Mouse (Mus musculus) liver, embryonic 16.5 days (tissue): ENCODE results near the gene Dgka. TPM values are rescaled to one million over a fixed set of nuclear protein-coding genes. Genes with fewer than 3 reads are reported as not detected.
"Not testable (repeated sequence)": the region's sequence is repeated elsewhere in the genome, so short reads cannot be mapped to it uniquely, and the experiment has no call there.

Source experiments
- ATAC-seq: fragments of 200-750 bp; cut with Nextera tagmentation; 2 replicates; pipeline ENCODE4 v1.8.0; 2017; ENCODE audit warnings: low read depth, mild to moderate bottlenecking, moderate number of reproducible peaks, moderate library complexity
- H3K27ac ChIP-seq: fragments of 300-500 bp; sonication (generic); 2 replicates; pipeline ENCODE4 v1.5.1; 2014; ENCODE audit warnings: mild to moderate bottlenecking, low read length
- H3K27me3 ChIP-seq: fragments of 300-500 bp; sonication (generic); 2 replicates; pipeline ENCODE4 v1.6.1; 2014; ENCODE audit warnings: low read depth, low read length, mixed read lengths; ENCODE audit not compliant: control insufficient read depth, insufficient read depth
- H3K36me3 ChIP-seq: fragments of 300-500 bp; sonication (generic); 2 replicates; pipeline ENCODE4 v1.6.1; 2014; ENCODE audit warnings: mild to moderate bottlenecking; ENCODE audit not compliant: control insufficient read depth, insufficient read depth
- H3K4me1 ChIP-seq: fragments of 300-500 bp; sonication (generic); 2 replicates; pipeline ENCODE4 v1.6.1; 2014; ENCODE audit warnings: low read depth, low read length, mixed read lengths; ENCODE audit not compliant: control insufficient read depth
- H3K4me2 ChIP-seq: fragments of 300-500 bp; sonication (generic); 2 replicates; pipeline ENCODE4 v1.6.1; 2014; ENCODE audit warnings: low read depth, low read length, mixed read lengths
- H3K4me3 ChIP-seq: fragments of 300-500 bp; sonication (generic); 2 replicates; pipeline ENCODE4 v1.5.1; 2014; ENCODE audit warnings: low read depth, mild to moderate bottlenecking, low read length
- H3K9ac ChIP-seq: fragments of 300-500 bp; sonication (generic); 2 replicates; pipeline ENCODE4 v1.6.1; 2014; ENCODE audit warnings: low read depth, low read length
- H3K9me3 ChIP-seq: fragments of 300-500 bp; sonication (generic); replicated peaks from 2 replicates; pipeline ENCODE4 v1.6.1; 2016; ENCODE audit warnings: low read length; ENCODE audit not compliant: control insufficient read depth
- WGBS: fragments of 180-500 bp; shearing (Covaris S2); extraction: QIAGEN DNeasy Blood & Tissue Kit; methylation state at CpG from one replicate; pipeline ENCODE4 v1.1.7; 2014; ENCODE audit not compliant: insufficient replicate concordance; 5-methylcytosine and 5-hydroxymethylcytosine counted together
- polyA plus RNA-seq: library from polyadenylated mRNA; unstranded; fragments of >200 nt; fragmentation: Nextera tagmentation; extraction: Ambion mirVana; gene quantifications from 2 replicates; pipeline ENCODE4 v1.2.1, GENCODE M21; 2015

Dgka gene
- polyA plus RNA-seq, 1 experiment from 2014 or later, result 2.6 TPM

- ATAC-seq, result no peak
- WGBS, result 2% methylated on average over 7 of the region's 7 CpGs
Measured at GRCm38 (mm10) chr10:128743235-128743634, 1.4 kb downstream of the Dgka start.

GRCm38 (mm10) chr10:128742616-128743015 is 2.0 kb downstream of the Dgka start:
- H3K27ac ChIP-seq, result no peak overlapping the region
- 26% methylated on average over 4 of the region's 4 CpGs for WGBS
- no peak overlapping the region for H3K9ac ChIP-seq
- no peaks in the 10 kb centered on the region for H3K36me3 ChIP-seq
- H3K9me3 ChIP-seq, result no peaks in the 10 kb centered on the region
- ATAC-seq, result no peak
- H3K4me3 ChIP-seq, result peak overlapping the region; percentile 60
- H3K4me2 ChIP-seq, result 0 out of 2 replicates have a peak overlapping the region, but pooled peaks have one; percentile 66
- peaks cover 37% of the 10 kb centered on the region for H3K27me3 ChIP-seq
- H3K4me1 ChIP-seq, result peaks cover 14% of the 10 kb centered on the region

More at GRCm38 (mm10) chr10:128743235-128743634, 1.4 kb downstream of the Dgka start:
- Histone ChIP-seq H3K9me3 (no peaks in the 10 kb centered on the region), H3K4me3 (peak overlapping the region; percentile 60), H3K4me1 (peaks cover 11% of the 10 kb centered on the region), H3K4me2 (peak overlapping the region; percentile 66), H3K27ac (no peak overlapping the region), H3K36me3 (no peaks in the 10 kb centered on the region), H3K9ac (peak overlapping the region; percentile 56), H3K27me3 (peaks cover 37% of the 10 kb centered on the region)

- Histone ChIP-seq H3K4me3 (no peak overlapping the region), H3K4me1 (peaks cover 14% of the 10 kb centered on the region), H3K27me3 (peaks cover 37% of the 10 kb centered on the region), H3K4me2 (no peak overlapping the region), H3K9me3 (no peaks in the 10 kb centered on the region), H3K27ac (no peak overlapping the region), H3K36me3 (no peaks in the 10 kb centered on the region), H3K9ac (no peak overlapping the region)
- no peak for ATAC-seq
- WGBS, result 10% methylated on average over 2 of the region's 2 CpGs
Measured at GRCm38 (mm10) chr10:128740296-128740695, 4.4 kb downstream of the Dgka start.

GRCm38 (mm10) chr10:128737435-128737834 is 7.2 kb downstream of the Dgka start:
- Histone ChIP-seq H3K36me3 (no peaks in the 10 kb centered on the region), H3K27me3 (peaks cover 8% of the 10 kb centered on the region), H3K4me3 (no peak overlapping the region), H3K4me2 (peak overlapping the region; percentile 39), H3K27ac (no peak overlapping the region), H3K9ac (0 out of 2 replicates have a peak overlapping the region, but pooled peaks have one; percentile 20), H3K4me1 (peaks cover 10% of the 10 kb centered on the region), H3K9me3 (no peaks in the 10 kb centered on the region)
- ATAC-seq, result peak; percentile 43; the same call in 1 of the 2 replicates
- WGBS, result 15% methylated on average over 15 of the region's 15 CpGs

GRCm38 (mm10) chr10:128731992-128732391 is 12.7 kb downstream of the Dgka start:
- ATAC-seq, result no peak
- no peak overlapping the region for H3K4me3 ChIP-seq
- H3K4me2 ChIP-seq, result no peak overlapping the region

GRCm38 (mm10) chr10:128731002-128731433 is 13.6 kb downstream of the Dgka start:
- Histone ChIP-seq H3K4me2 (no peak overlapping the region), H3K27me3 (no peaks in the 10 kb centered on the region), H3K27ac (no peak overlapping the region), H3K4me1 (no peaks in the 10 kb centered on the region), H3K4me3 (no peak overlapping the region), H3K9me3 (no peaks in the 10 kb centered on the region), H3K36me3 (no peaks in the 10 kb centered on the region), H3K9ac (no peak overlapping the region)
- no peak for ATAC-seq
- 18% methylated on average over 10 of the region's 10 CpGs for WGBS

More at GRCm38 (mm10) chr10:128731992-128732391, 12.7 kb downstream of the Dgka start:
- Histone ChIP-seq H3K36me3 (no peaks in the 10 kb centered on the region), H3K27ac (no peak overlapping the region), H3K4me1 (no peaks in the 10 kb centered on the region), H3K9me3 (no peaks in the 10 kb centered on the region), H3K9ac (no peak overlapping the region), H3K27me3 (no peaks in the 10 kb centered on the region)

- no peak overlapping the region for H3K4me3 ChIP-seq
- ATAC-seq, result no peak
- no peak overlapping the region for H3K9ac ChIP-seq
- no peaks in the 10 kb centered on the region for H3K36me3 ChIP-seq
- no peaks in the 10 kb centered on the region for H3K4me1 ChIP-seq
- H3K9me3 ChIP-seq, result no peaks in the 10 kb centered on the region
- 50% methylated on average over 5 of the region's 5 CpGs for WGBS
- no peak overlapping the region for H3K27ac ChIP-seq
- H3K4me2 ChIP-seq, result no peak overlapping the region
- H3K27me3 ChIP-seq, result no peaks in the 10 kb centered on the region
Measured at GRCm38 (mm10) chr10:128728059-128728458, 16.6 kb downstream of the Dgka start.

GRCm38 (mm10) chr10:128725466-128725865 is 19.2 kb downstream of the Dgka start:
- H3K27ac ChIP-seq, H3K9me3 ChIP-seq, H3K36me3 ChIP-seq, H3K4me1 ChIP-seq, H3K4me2 ChIP-seq, H3K4me3 ChIP-seq, H3K9ac ChIP-seq, H3K27me3 ChIP-seq, ATAC-seq: not testable (repeated sequence)
- WGBS, result 41% methylated on average over 3 of the region's 4 CpGs

GRCm38 (mm10) chr10:128715559-128716537 is 28.8 kb downstream of the Dgka start:
- no peaks in the 10 kb centered on the region for H3K27me3 ChIP-seq
- H3K36me3 ChIP-seq, result no peaks in the 10 kb centered on the region
- ATAC-seq, result no peak
- WGBS, result 56% methylated on average over 19 of the region's 19 CpGs
- H3K27ac ChIP-seq, result no peak overlapping the region
- H3K9me3 ChIP-seq, result no peaks in the 10 kb centered on the region
- H3K4me1 ChIP-seq, result no peaks in the 10 kb centered on the region; the same call in 1 of the 2 replicates
- no peak overlapping the region for H3K4me3 ChIP-seq
- no peak overlapping the region for H3K9ac ChIP-seq
- no peak overlapping the region for H3K4me2 ChIP-seq
